Mouse (Mus musculus): ENCODE measurements at regions not wholly inside any gene's neighbourhood (a gene's known extent, or its start where the extent isn't known, plus 50 kb on each side); places are given as distances from the start of the nearest gene placed in this dataset.

- no peak for DNase-seq
- no peaks in the 10 kb centered on the region for H3K27me3 ChIP-seq (ENCODE audit: control insufficient read depth, insufficient read depth, low read length)
- TF ChIP-seq POLR2A (IDR thresholded peaks at IDR 0.05; ENCODE audit: borderline replicate concordance, insufficient read depth, low read length): no peak
- no peak for TF ChIP-seq CTCF (IDR thresholded peaks at IDR 0.05; ENCODE audit: borderline replicate concordance, insufficient read depth, low read depth, low read length)
- H3K27ac ChIP-seq (ENCODE audit: insufficient read depth, low read length): no peak overlapping the region
- no peaks in the 10 kb centered on the region for H3K4me1 ChIP-seq (ENCODE audit: control insufficient read depth, insufficient read depth, low read length)
- H3K4me3 ChIP-seq (replicated peaks; ENCODE audit: insufficient read depth, low read depth, low read length): no peak overlapping the region
- 68% methylated on average over 8 of the region's 8 CpGs for WGBS
Measured at GRCm38 (mm10) chr11:65358908-65359307, 89.1 kb upstream of the Myocd start.

DNA sequence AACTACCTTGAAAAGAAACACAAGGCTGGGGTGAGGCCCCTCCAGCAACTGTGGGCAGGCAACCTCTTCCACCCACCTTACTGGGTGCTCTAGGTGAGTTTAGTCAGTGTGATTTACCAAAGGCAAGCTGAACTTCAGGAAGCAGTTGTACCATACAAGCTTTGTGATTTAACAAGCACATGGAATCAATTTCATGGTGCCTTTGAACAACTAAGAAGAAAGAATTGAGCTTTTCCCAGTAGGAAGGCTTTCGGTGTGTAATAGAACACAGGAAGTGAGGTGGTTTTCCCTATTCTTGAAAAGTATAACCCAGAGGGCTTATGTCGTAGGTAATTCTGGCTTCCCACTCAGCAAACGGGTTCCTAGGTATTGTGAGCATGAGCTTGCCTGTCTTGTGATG is 82.7 kb upstream of the Myocd start:
- no peak for DNase-seq
- H3K4me1 ChIP-seq (ENCODE audit: control insufficient read depth, insufficient read depth, low read length): no peaks in the 10 kb centered on the region
- H3K27me3 ChIP-seq (ENCODE audit: control insufficient read depth, insufficient read depth, low read length): no peaks in the 10 kb centered on the region
- no peak overlapping the region for H3K4me3 ChIP-seq (replicated peaks; ENCODE audit: insufficient read depth, low read depth, low read length)
- H3K27ac ChIP-seq (ENCODE audit: insufficient read depth, low read length): no peak overlapping the region
- 79% methylated on average over 3 of the region's 3 CpGs for WGBS
- TF ChIP-seq CTCF (IDR thresholded peaks at IDR 0.05; ENCODE audit: borderline replicate concordance, insufficient read depth, low read depth, low read length) (no peak), POLR2A (IDR thresholded peaks at IDR 0.05; ENCODE audit: borderline replicate concordance, insufficient read depth, low read length) (no peak)

DNA sequence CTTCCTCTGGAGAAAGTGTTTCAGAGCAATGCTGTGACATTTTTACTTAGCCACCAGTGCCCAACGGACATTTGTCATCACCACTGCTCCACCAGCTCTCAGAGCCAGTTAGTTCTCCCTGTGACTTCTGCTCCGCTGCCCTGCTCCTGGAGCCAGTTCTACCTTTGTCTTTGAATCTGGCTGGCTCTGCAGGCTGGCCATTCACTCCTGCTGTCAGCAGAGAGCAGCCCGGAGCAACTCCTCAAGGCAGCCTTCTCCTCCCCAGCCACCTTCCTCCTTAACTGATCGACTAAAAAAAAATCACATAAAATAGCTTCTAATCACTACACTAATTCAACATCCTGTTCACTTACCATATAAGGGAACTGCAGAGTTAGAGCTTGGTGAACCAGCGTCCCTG is 79.2 kb upstream of the Myocd start:
- H3K27ac ChIP-seq (ENCODE audit: insufficient read depth, low read length): no peak overlapping the region
- no peak overlapping the region for H3K4me3 ChIP-seq (replicated peaks; ENCODE audit: insufficient read depth, low read depth, low read length)
- no peak for TF ChIP-seq POLR2A (IDR thresholded peaks at IDR 0.05; ENCODE audit: borderline replicate concordance, insufficient read depth, low read length)
- no peak; the same call in 1 of the 2 replicates for TF ChIP-seq CTCF (IDR thresholded peaks at IDR 0.05; ENCODE audit: borderline replicate concordance, insufficient read depth, low read depth, low read length)
- H3K4me1 ChIP-seq (ENCODE audit: control insufficient read depth, insufficient read depth, low read length): no peaks in the 10 kb centered on the region
- 36% methylated on average over 5 of the region's 5 CpGs for whole genome bisulfite sequencing
- H3K27me3 ChIP-seq (ENCODE audit: control insufficient read depth, insufficient read depth, low read length): no peaks in the 10 kb centered on the region
- no peak for DNase-seq

GRCm38 (mm10) chr11:65341683-65342440 is 72.1 kb upstream of the Myocd start:
- DNase-seq: no peak
- Histone ChIP-seq H3K27ac (ENCODE audit: insufficient read depth, low read length) (no peak overlapping the region), H3K4me3 (replicated peaks; ENCODE audit: insufficient read depth, low read depth, low read length) (no peak overlapping the region), H3K27me3 (ENCODE audit: control insufficient read depth, insufficient read depth, low read length) (no peaks in the 10 kb centered on the region), H3K4me1 (ENCODE audit: control insufficient read depth, insufficient read depth, low read length) (no peaks in the 10 kb centered on the region)
- TF ChIP-seq POLR2A (IDR thresholded peaks at IDR 0.05; ENCODE audit: borderline replicate concordance, insufficient read depth, low read length) (no peak), CTCF (IDR thresholded peaks at IDR 0.05; ENCODE audit: borderline replicate concordance, insufficient read depth, low read depth, low read length) (no peak)
- 83% methylated on average over 8 of the region's 8 CpGs for WGBS

DNA sequence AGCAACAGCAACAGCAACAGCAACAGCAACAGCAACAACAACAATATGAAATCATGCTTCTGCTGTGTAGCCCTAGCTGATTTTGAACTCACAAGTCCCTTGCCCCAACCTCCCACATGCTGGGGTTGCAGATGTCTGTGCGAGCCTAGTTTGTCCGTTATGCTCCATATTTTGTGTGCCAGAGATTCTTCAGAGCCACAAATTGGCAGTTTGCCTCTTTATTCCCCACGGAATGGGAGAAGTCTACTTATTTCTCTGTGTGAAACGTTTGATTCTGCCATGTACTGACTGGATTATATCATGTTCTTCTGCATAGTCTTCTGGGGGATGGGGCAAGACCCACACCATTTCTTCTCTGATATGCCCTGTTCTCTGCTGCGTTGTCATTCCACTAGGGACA is 64.5 kb upstream of the Myocd start:
- no peak overlapping the region for H3K27ac ChIP-seq (ENCODE audit: insufficient read depth, low read length)
- DNase-seq: peak in 1 of 2 experiments; percentile 3
- WGBS: 11% methylated on average over 5 of the region's 5 CpGs
- no peaks in the 10 kb centered on the region for H3K4me1 ChIP-seq (ENCODE audit: control insufficient read depth, insufficient read depth, low read length)
- H3K4me3 ChIP-seq (replicated peaks; ENCODE audit: insufficient read depth, low read depth, low read length): no peak overlapping the region
- no peak for TF ChIP-seq POLR2A (IDR thresholded peaks at IDR 0.05; ENCODE audit: borderline replicate concordance, insufficient read depth, low read length)
- TF ChIP-seq CTCF (IDR thresholded peaks at IDR 0.05; ENCODE audit: borderline replicate concordance, insufficient read depth, low read depth, low read length): no peak
- no peaks in the 10 kb centered on the region for H3K27me3 ChIP-seq (ENCODE audit: control insufficient read depth, insufficient read depth, low read length)

GRCm38 (mm10) chr11:65333101-65333500 is 63.3 kb upstream of the Myocd start:
- WGBS: 97% methylated on average over 2 of the region's 2 CpGs
- H3K4me1 ChIP-seq (ENCODE audit: control insufficient read depth, insufficient read depth, low read length): no peaks in the 10 kb centered on the region
- no peaks in the 10 kb centered on the region for H3K27me3 ChIP-seq (ENCODE audit: control insufficient read depth, insufficient read depth, low read length)
- no peak for TF ChIP-seq POLR2A (IDR thresholded peaks at IDR 0.05; ENCODE audit: borderline replicate concordance, insufficient read depth, low read length)
- no peak for TF ChIP-seq CTCF (IDR thresholded peaks at IDR 0.05; ENCODE audit: borderline replicate concordance, insufficient read depth, low read depth, low read length)
- H3K27ac ChIP-seq (ENCODE audit: insufficient read depth, low read length): no peak overlapping the region
- no peak for DNase-seq
- no peak overlapping the region for H3K4me3 ChIP-seq (replicated peaks; ENCODE audit: insufficient read depth, low read depth, low read length)

GRCm38 (mm10) chr11:65322877-65323440 is 53.2 kb upstream of the Myocd start:
- Histone ChIP-seq H3K4me3 (replicated peaks; ENCODE audit: insufficient read depth, low read depth, low read length) (no peak overlapping the region), H3K27me3 (ENCODE audit: control insufficient read depth, insufficient read depth, low read length) (no peaks in the 10 kb centered on the region), H3K4me1 (ENCODE audit: control insufficient read depth, insufficient read depth, low read length) (no peaks in the 10 kb centered on the region), H3K27ac (ENCODE audit: insufficient read depth, low read length) (no peak overlapping the region)
- WGBS: 47% methylated on average over 4 of the region's 4 CpGs
- TF ChIP-seq CTCF (IDR thresholded peaks at IDR 0.05; ENCODE audit: borderline replicate concordance, insufficient read depth, low read depth, low read length) (no peak), POLR2A (IDR thresholded peaks at IDR 0.05; ENCODE audit: borderline replicate concordance, insufficient read depth, low read length) (no peak)
- DNase-seq: no peak
